Mouse (Mus musculus): Measurements from ENCODE around the gene Nhsl1. TPM values are rescaled to one million over a fixed set of nuclear protein-coding genes. Genes with fewer than 3 reads are reported as not detected.
A peak's percentile ranks its signal among the peaks of the same experiment; 100 is the strongest.

Nhsl1 gene
- polyA plus RNA-seq (2015; fragmentation: Nextera tagmentation; extraction: Ambion mirVana), result 9.2 and 11.5 TPM in 2 replicates

DNA sequence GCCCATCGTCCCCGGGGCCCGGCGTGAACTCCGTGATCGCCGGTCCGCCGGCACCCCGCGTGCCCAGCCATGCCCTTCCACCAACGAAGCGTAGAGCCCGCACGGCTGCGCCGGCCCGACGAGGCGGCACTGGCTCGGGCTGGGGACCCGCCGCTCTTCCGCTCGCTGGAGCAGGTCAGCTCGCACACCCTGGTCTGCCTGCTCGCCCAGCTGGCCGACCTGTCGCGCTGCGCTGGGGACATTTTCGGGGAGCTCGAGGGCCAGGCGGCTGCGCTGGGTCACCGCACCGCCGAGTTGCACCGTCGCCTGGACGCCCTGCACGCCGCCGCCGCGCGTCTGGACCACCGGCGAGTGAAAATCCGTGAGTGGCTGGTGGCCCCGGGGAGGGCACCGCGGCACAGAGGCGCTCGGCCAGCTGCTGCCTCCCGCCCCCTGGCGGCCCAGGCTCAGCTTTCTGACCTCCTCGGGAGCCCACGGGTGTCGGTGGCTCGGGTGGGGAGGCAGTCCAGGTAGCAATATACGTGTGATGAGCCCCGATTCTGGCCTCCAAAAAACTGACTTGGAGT is at the start of gene Nhsl1:
Gene Nhsl1, plus strand, starts transcription at position 70 of the 566 bp plus-strand sequence.
- peak within 1 kb of the TSS; percentile 76 for H3K9ac ChIP-seq (ENCODE audit: low read depth, low read length)
- H3K4me1 ChIP-seq (ENCODE audit: control insufficient read depth, insufficient read depth, low read length), result peaks cover 10% of the 10 kb centered on the region; the same call in 1 of the 2 replicates
- peaks cover 14% of the 10 kb centered on the region for H3K27me3 ChIP-seq (ENCODE audit: control insufficient read depth, insufficient read depth, low read depth, low read length)
- H3K4me3 ChIP-seq (ENCODE audit: low read depth, low read length), result peak within 1 kb of the TSS; percentile 81
- WGBS, result under 1% methylated on average over 60 of the region's 63 CpGs
- peak within 1 kb of the TSS; percentile 98 for H3K4me2 ChIP-seq (ENCODE audit: low read length)
- H3K9me3 ChIP-seq (replicated peaks; ENCODE audit: control insufficient read depth, low read length, poor library complexity, severe bottlenecking), result no peaks in the 10 kb centered on the region
- H3K27ac ChIP-seq (ENCODE audit: low read length), result peak within 1 kb of the TSS; percentile 58
- H3K36me3 ChIP-seq (ENCODE audit: control insufficient read depth, insufficient read depth, low read length), result no peaks in the 10 kb centered on the region
- peak; percentile 88 for ATAC-seq

DNA sequence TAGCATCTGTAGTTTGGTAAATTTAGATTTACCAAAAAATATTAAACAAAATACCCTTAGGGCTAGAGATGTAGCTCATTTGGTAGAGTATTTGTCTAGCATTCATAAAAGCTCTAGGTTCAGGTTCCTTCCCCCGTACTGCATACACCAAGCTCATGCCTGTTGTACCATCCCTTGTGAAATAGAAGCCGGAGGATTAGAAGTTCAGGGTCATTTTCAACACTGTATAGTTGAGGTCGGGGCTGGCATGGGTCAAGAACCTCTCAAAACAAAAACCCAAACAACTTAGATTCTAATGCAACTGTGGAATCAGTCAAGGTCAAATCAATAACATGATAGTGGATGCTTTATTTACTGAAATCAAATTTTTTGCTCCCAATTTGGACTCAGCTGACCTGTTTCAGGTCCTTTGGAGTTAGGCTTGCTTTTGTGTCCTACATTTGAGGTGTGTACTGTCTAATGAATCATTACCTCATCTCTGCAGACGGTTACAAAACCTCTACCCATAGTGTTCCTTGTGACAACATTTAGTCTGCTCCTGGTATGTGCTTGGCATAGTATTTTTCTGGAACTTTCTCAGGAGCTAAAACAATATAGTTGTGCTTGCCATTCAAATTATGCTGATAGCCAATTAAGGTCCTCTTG is 42.6 kb upstream of the Nhsl1 start:
- 83% methylated on average over 4 of the region's 4 CpGs for WGBS
- Histone ChIP-seq H3K27ac (ENCODE audit: low read length) (no peak overlapping the region), H3K4me3 (ENCODE audit: low read depth, low read length) (no peak overlapping the region), H3K9ac (ENCODE audit: low read depth, low read length) (no peak overlapping the region), H3K4me2 (ENCODE audit: low read length) (no peak overlapping the region), H3K36me3 (ENCODE audit: control insufficient read depth, insufficient read depth, low read length) (no peaks in the 10 kb centered on the region), H3K9me3 (replicated peaks; ENCODE audit: control insufficient read depth, low read length, poor library complexity, severe bottlenecking) (no peaks in the 10 kb centered on the region; the same call in 1 of the 2 replicates), H3K27me3 (ENCODE audit: control insufficient read depth, insufficient read depth, low read depth, low read length) (no peaks in the 10 kb centered on the region), H3K4me1 (ENCODE audit: control insufficient read depth, insufficient read depth, low read length) (no peaks in the 10 kb centered on the region)
- no peak for ATAC-seq

- 87% methylated on average over 5 of the region's 5 CpGs for WGBS
- Histone ChIP-seq H3K36me3 (ENCODE audit: control insufficient read depth, insufficient read depth, low read length) (no peaks in the 10 kb centered on the region), H3K27ac (ENCODE audit: low read length) (no peak overlapping the region), H3K27me3 (ENCODE audit: control insufficient read depth, insufficient read depth, low read depth, low read length) (no peaks in the 10 kb centered on the region), H3K9me3 (replicated peaks; ENCODE audit: control insufficient read depth, low read length, poor library complexity, severe bottlenecking) (no peaks in the 10 kb centered on the region), H3K4me1 (ENCODE audit: control insufficient read depth, insufficient read depth, low read length) (no peaks in the 10 kb centered on the region), H3K4me3 (ENCODE audit: low read depth, low read length) (no peak overlapping the region), H3K4me2 (ENCODE audit: low read length) (no peak overlapping the region), H3K9ac (ENCODE audit: low read depth, low read length) (no peak overlapping the region)
- no peak for ATAC-seq
These were observed 34.8 kb upstream of the Nhsl1 start for GRCm38 (mm10) chr10:18283991-18284390.

GRCm38 (mm10) chr10:18289512-18289911 is 29.3 kb upstream of the Nhsl1 start:
- Histone ChIP-seq H3K27ac (ENCODE audit: low read length) (no peak overlapping the region), H3K27me3 (ENCODE audit: control insufficient read depth, insufficient read depth, low read depth, low read length) (no peaks in the 10 kb centered on the region), H3K36me3 (ENCODE audit: control insufficient read depth, insufficient read depth, low read length) (no peaks in the 10 kb centered on the region), H3K9ac (ENCODE audit: low read depth, low read length) (no peak overlapping the region), H3K4me3 (ENCODE audit: low read depth, low read length) (no peak overlapping the region), H3K4me2 (ENCODE audit: low read length) (no peak overlapping the region), H3K4me1 (ENCODE audit: control insufficient read depth, insufficient read depth, low read length) (no peaks in the 10 kb centered on the region), H3K9me3 (replicated peaks; ENCODE audit: control insufficient read depth, low read length, poor library complexity, severe bottlenecking) (no peaks in the 10 kb centered on the region)
- ATAC-seq, result no peak
- WGBS, result 77% methylated on average over 1 of the region's 1 CpGs

- WGBS, result 86% methylated on average over 5 of the region's 5 CpGs
These were observed 13.7 kb upstream of the Nhsl1 start for GRCm38 (mm10) chr10:18305106-18305505.

DNA sequence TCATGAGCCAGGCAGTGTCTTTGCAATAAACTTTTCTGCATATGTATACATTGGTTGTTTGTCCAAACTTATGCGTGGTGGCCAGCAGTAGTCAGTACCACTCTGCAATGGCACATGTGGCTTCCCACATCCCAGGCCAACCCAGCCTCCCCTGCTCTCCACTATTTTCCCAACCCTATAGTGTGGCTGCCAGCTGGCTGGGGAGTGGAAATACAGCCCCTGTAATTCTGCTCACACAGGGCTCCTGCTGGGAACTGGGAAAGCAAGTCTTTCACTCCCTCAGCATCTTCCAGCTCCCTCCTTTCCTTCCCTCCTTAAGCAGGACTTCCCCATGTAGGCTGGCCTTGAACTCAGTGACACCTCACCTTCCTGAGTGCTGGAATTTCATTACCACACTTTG is 3.7 kb upstream of the Nhsl1 start:
- peaks cover 13% of the 10 kb centered on the region for H3K27me3 ChIP-seq (ENCODE audit: control insufficient read depth, insufficient read depth, low read depth, low read length)
- peaks cover 10% of the 10 kb centered on the region; the same call in 1 of the 2 replicates for H3K4me1 ChIP-seq (ENCODE audit: control insufficient read depth, insufficient read depth, low read length)
- WGBS, result 96% methylated on average over 1 of the region's 1 CpGs
- H3K4me2 ChIP-seq (ENCODE audit: low read length), result no peak overlapping the region
- no peak for ATAC-seq
- H3K27ac ChIP-seq (ENCODE audit: low read length), result no peak overlapping the region
- no peak overlapping the region for H3K4me3 ChIP-seq (ENCODE audit: low read depth, low read length)
- no peaks in the 10 kb centered on the region for H3K36me3 ChIP-seq (ENCODE audit: control insufficient read depth, insufficient read depth, low read length)
- no peaks in the 10 kb centered on the region for H3K9me3 ChIP-seq (replicated peaks; ENCODE audit: control insufficient read depth, low read length, poor library complexity, severe bottlenecking)
- no peak overlapping the region for H3K9ac ChIP-seq (ENCODE audit: low read depth, low read length)

More at GRCm38 (mm10) chr10:18305106-18305505, 13.7 kb upstream of the Nhsl1 start:
- H3K27ac ChIP-seq (ENCODE audit: low read length), result no peak overlapping the region
- H3K27me3 ChIP-seq (ENCODE audit: control insufficient read depth, insufficient read depth, low read depth, low read length), result no peaks in the 10 kb centered on the region
- no peak overlapping the region for H3K9ac ChIP-seq (ENCODE audit: low read depth, low read length)
- no peaks in the 10 kb centered on the region for H3K36me3 ChIP-seq (ENCODE audit: control insufficient read depth, insufficient read depth, low read length)
- no peaks in the 10 kb centered on the region for H3K4me1 ChIP-seq (ENCODE audit: control insufficient read depth, insufficient read depth, low read length)
- no peaks in the 10 kb centered on the region for H3K9me3 ChIP-seq (replicated peaks; ENCODE audit: control insufficient read depth, low read length, poor library complexity, severe bottlenecking)
- ATAC-seq, result no peak
- no peak overlapping the region for H3K4me3 ChIP-seq (ENCODE audit: low read depth, low read length)
- no peak overlapping the region for H3K4me2 ChIP-seq (ENCODE audit: low read length)

- peaks cover 14% of the 10 kb centered on the region for H3K27me3 ChIP-seq (ENCODE audit: control insufficient read depth, insufficient read depth, low read depth, low read length)
- H3K27ac ChIP-seq (ENCODE audit: low read length), result no peak overlapping the region
- no peak for ATAC-seq
- no peaks in the 10 kb centered on the region for H3K36me3 ChIP-seq (ENCODE audit: control insufficient read depth, insufficient read depth, low read length)
- H3K4me1 ChIP-seq (ENCODE audit: control insufficient read depth, insufficient read depth, low read length), result peaks cover 10% of the 10 kb centered on the region; the same call in 1 of the 2 replicates
- peak overlapping the region; percentile 14; the same call in 1 of the 2 replicates for H3K4me2 ChIP-seq (ENCODE audit: low read length)
- H3K9ac ChIP-seq (ENCODE audit: low read depth, low read length), result no peak overlapping the region
- 41% methylated on average over 10 of the region's 10 CpGs for WGBS
- H3K4me3 ChIP-seq (ENCODE audit: low read depth, low read length), result no peak overlapping the region
- H3K9me3 ChIP-seq (replicated peaks; ENCODE audit: control insufficient read depth, low read length, poor library complexity, severe bottlenecking), result no peaks in the 10 kb centered on the region
These were observed 1.3 kb upstream of the Nhsl1 start for GRCm38 (mm10) chr10:18317521-18317920.

GRCm38 (mm10) chr10:18317961-18318915 is 547 bp upstream of the Nhsl1 start:
- Histone ChIP-seq H3K4me2 (ENCODE audit: low read length) (peak overlapping the region; percentile 98), H3K27ac (ENCODE audit: low read length) (peak overlapping the region; percentile 58), H3K36me3 (ENCODE audit: control insufficient read depth, insufficient read depth, low read length) (no peaks in the 10 kb centered on the region), H3K4me3 (ENCODE audit: low read depth, low read length) (peak overlapping the region; percentile 81), H3K9ac (ENCODE audit: low read depth, low read length) (peak overlapping the region; percentile 76), H3K27me3 (ENCODE audit: control insufficient read depth, insufficient read depth, low read depth, low read length) (peaks cover 14% of the 10 kb centered on the region), H3K4me1 (ENCODE audit: control insufficient read depth, insufficient read depth, low read length) (peaks cover 10% of the 10 kb centered on the region; the same call in 1 of the 2 replicates), H3K9me3 (replicated peaks; ENCODE audit: control insufficient read depth, low read length, poor library complexity, severe bottlenecking) (no peaks in the 10 kb centered on the region)
- peak; percentile 77 for ATAC-seq
- 2% methylated on average over 75 of the region's 89 CpGs for WGBS
